Mouse (Mus musculus) CH12.LX (cell line): ENCODE data around the gene Hey2.

Source experiments
- CHD1 ChIP-seq: IDR thresholded peaks from 2 replicates; pipeline ENCODE4 v1.6.1; 2012; ENCODE audit warnings: low read depth, low read length, improper control_type of control experiment, inconsistent platforms
- CHD2 ChIP-seq: IDR thresholded peaks from 2 replicates; pipeline ENCODE4 v1.6.1; 2011; ENCODE audit warnings: low read length, improper control_type of control experiment
- CTCF ChIP-seq, 2 experiments: IDR thresholded peaks in 1 of 2; conservative IDR thresholded peaks in 1 of 2; 2 replicates each; pipeline ENCODE4 v1.5.1; 2011 to 2012; ENCODE audit warnings: low read depth in 2 of 2, low read length in 2 of 2, improper control_type of control experiment in 1 of 2, inconsistent platforms in 1 of 2, mild to moderate bottlenecking in 1 of 2, moderate library complexity in 1 of 2
- E2F4 ChIP-seq: IDR thresholded peaks from 2 replicates; pipeline ENCODE4 v1.6.1; 2011; ENCODE audit warnings: low read depth, low read length, improper control_type of control experiment; ENCODE audit not compliant: insufficient replicate concordance
- ELF1 ChIP-seq: IDR thresholded peaks from 2 replicates; pipeline ENCODE4 v1.6.1; 2014; ENCODE audit warnings: low read depth, mild to moderate bottlenecking, inconsistent platforms, low read length, improper control_type of control experiment
- GABPA ChIP-seq: IDR thresholded peaks from 2 replicates; pipeline ENCODE4 v1.6.1; 2012; ENCODE audit warnings: low read depth, low read length, improper control_type of control experiment, inconsistent platforms; ENCODE audit not compliant: insufficient replicate concordance
- KAT2A ChIP-seq: IDR thresholded peaks from 2 replicates; pipeline ENCODE4 v1.6.1; 2012; ENCODE audit warnings: low read length, improper control_type of control experiment, inconsistent platforms; ENCODE audit not compliant: insufficient replicate concordance
- MAFK ChIP-seq: IDR thresholded peaks from 2 replicates; pipeline ENCODE4 v1.6.1; 2011; ENCODE audit warnings: low read length, improper control_type of control experiment; ENCODE audit not compliant: insufficient replicate concordance
- MXI1 ChIP-seq: IDR thresholded peaks from 2 replicates; pipeline ENCODE4 v1.6.1; 2011; ENCODE audit warnings: mild to moderate bottlenecking, low read depth, low read length, improper control_type of control experiment
- POLR2A ChIP-seq: IDR thresholded peaks from 2 replicates; pipeline ENCODE4 v1.6.1; 2011; ENCODE audit warnings: low read depth, mild to moderate bottlenecking, improper control_type of control experiment, low read length
- SMC3 ChIP-seq: IDR thresholded peaks from 2 replicates; pipeline ENCODE4 v1.6.1; 2011; ENCODE audit warnings: low read depth, low read length, improper control_type of control experiment
- UBTF ChIP-seq: IDR thresholded peaks from 2 replicates; pipeline ENCODE4 v1.6.1; 2012; ENCODE audit warnings: low read depth, mild to moderate bottlenecking, inconsistent platforms, low read length, improper control_type of control experiment, moderate library complexity
- ZC3H11A ChIP-seq: IDR thresholded peaks from 2 replicates; pipeline ENCODE4 v1.6.1; 2012; ENCODE audit warnings: low read depth, mild to moderate bottlenecking, inconsistent platforms, low read length, improper control_type of control experiment
- ZNF384 ChIP-seq: IDR thresholded peaks from 2 replicates; pipeline ENCODE4 v1.6.1; 2012; ENCODE audit warnings: low read depth, low read length, improper control_type of control experiment, inconsistent platforms

- TF ChIP-seq CTCF (conservative IDR thresholded peaks at IDR 0.05 in 1 of 2, IDR thresholded peaks at IDR 0.05 in 1 of 2; ENCODE audit: low read depth in 2 of 2, low read length in 2 of 2) (no peak), ZNF384 (no peak), KAT2A (no peak), ELF1 (no peak), MXI1 (no peak), POLR2A (no peak), E2F4 (no peak), CHD2 (no peak), GABPA (no peak), MAFK (no peak), CHD1 (no peak), ZC3H11A (no peak), UBTF (no peak), SMC3 (no peak)
Measured at GRCm38 (mm10) chr10:30788340-30788721, 54.3 kb downstream of the Hey2 start.
